Mouse (Mus musculus) intestine, embryonic 14.5 days (tissue): ENCODE data around the gene Zzz3. TPM values are rescaled to one million over a fixed set of nuclear protein-coding genes. Genes with fewer than 3 reads are reported as not detected.

ENCODE experiments used
- ATAC-seq: fragments of 200-750 bp; cut with Nextera tagmentation; replicated peaks from 2 replicates; pipeline ENCODE4 v1.8.0; 2017; ENCODE audit warnings: low read depth, moderate number of reproducible peaks, moderate TSS enrichment, moderate library complexity; ENCODE audit not compliant: low FRiP score, low TSS enrichment
- DNase-seq: peaks from one replicate; pipeline ENCODE4 v3.0.0-alpha.2; 2018; ENCODE audit warnings: low spot score
- H3K27ac ChIP-seq: fragments of 300-500 bp; sonication (generic); 2 replicates; pipeline ENCODE4 v1.5.1; 2014; ENCODE audit warnings: low read depth, mild to moderate bottlenecking, control low read depth
- H3K27me3 ChIP-seq: fragments of 300-500 bp; sonication (generic); replicated peaks from 2 replicates; pipeline ENCODE4 v1.6.1; 2014; ENCODE audit warnings: low read length, control low read depth; ENCODE audit not compliant: control insufficient read depth, insufficient read depth
- H3K36me3 ChIP-seq: fragments of 300-500 bp; sonication (generic); 2 replicates; pipeline ENCODE4 v1.6.1; 2014; ENCODE audit warnings: low read length, control low read depth; ENCODE audit not compliant: control insufficient read depth, insufficient read depth
- H3K4me1 ChIP-seq: fragments of 300-500 bp; sonication (generic); replicated peaks from 2 replicates; pipeline ENCODE4 v1.6.1; 2014; ENCODE audit warnings: low read length, control low read depth, mixed read lengths; ENCODE audit not compliant: control insufficient read depth, insufficient read depth
- H3K4me2 ChIP-seq: fragments of 300-500 bp; sonication (generic); 2 replicates; pipeline ENCODE4 v1.6.1; 2014; ENCODE audit warnings: low read length
- H3K4me3 ChIP-seq: fragments of 300-500 bp; sonication (generic); 2 replicates; pipeline ENCODE4 v1.5.1; 2014; ENCODE audit warnings: low read depth, low read length, control low read depth, mixed read lengths
- H3K9ac ChIP-seq: fragments of 300-500 bp; sonication (generic); 2 replicates; pipeline ENCODE4 v1.6.1; 2014; ENCODE audit warnings: mild to moderate bottlenecking, low read length
- H3K9me3 ChIP-seq: fragments of 300-500 bp; sonication (generic); 2 replicates; pipeline ENCODE4 v1.6.1; 2016; ENCODE audit warnings: low read length, control low read depth; ENCODE audit not compliant: control insufficient read depth
- WGBS: fragments of 180-500 bp; shearing (Covaris S2); extraction: QIAGEN DNeasy Blood & Tissue Kit; methylation state at CpG from one replicate; pipeline ENCODE4 v1.1.7; 2014; 5-methylcytosine and 5-hydroxymethylcytosine counted together
- polyA plus RNA-seq: library from polyadenylated mRNA; unstranded; fragments of >200 nt; fragmentation: Nextera tagmentation; extraction: Ambion mirVana; gene quantifications from 2 replicates; pipeline ENCODE4 v1.2.1, GENCODE M21; 2014

The Zzz3 gene
- polyA plus RNA-seq, result 59.9 and 63.1 TPM in 2 replicates

DNA sequence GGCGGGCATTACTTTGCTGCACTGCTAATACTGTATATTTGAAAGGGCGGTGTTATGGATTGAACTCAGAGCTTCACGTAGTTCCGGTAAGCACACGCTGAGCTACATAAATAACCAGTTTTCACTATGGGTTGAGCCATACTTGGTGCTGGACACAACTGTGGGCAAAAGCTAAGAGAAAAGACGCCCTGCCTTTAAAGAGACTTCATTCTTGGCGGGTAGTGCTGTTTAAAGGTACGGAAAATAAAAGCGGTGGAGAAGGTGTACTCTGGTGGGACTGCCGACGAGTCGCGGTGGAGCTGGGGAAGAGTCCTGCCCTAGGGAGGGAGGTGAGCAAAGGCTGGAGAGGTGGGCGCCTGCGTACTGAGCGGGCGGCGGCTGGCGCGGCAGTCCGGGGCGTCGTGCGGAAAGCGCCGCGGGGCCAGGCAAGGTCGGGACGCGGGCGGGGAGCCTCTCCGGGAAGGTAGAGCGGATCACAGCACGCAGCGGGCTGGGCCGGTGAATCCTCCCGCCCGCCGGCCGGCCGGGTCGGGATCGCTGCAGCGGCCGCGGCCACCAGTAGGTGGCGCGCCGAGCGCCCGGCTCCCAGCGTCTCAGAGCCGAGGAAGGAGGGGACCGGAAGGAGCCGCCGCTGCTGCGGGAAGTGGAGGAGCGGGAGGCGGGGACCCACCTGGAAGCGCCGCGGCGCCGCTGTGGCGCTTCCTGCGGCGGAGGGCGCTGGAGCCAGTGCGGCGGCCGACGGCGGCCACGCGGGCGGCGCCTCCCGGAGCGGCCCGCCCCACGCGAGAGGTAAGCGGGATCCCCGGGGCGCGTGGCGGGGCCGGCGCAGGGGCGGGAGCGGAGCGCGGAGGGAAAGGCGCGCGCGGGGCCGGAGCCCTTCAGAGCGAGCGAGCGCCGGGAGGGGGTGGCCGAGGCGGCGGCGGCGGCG is at the start of gene Zzz3:
Gene Zzz3, plus strand, starts transcription at position 124 of the 928 bp plus-strand sequence.
- H3K4me3 ChIP-seq, result peak within 1 kb of the TSS; percentile 77
- peak within 1 kb of the TSS; percentile 79 for H3K9ac ChIP-seq
- peaks cover 31% of the 10 kb centered on the region for H3K36me3 ChIP-seq
- no peaks in the 10 kb centered on the region for H3K27me3 ChIP-seq
- H3K4me1 ChIP-seq, result peaks cover 29% of the 10 kb centered on the region
- no peaks in the 10 kb centered on the region for H3K9me3 ChIP-seq
- ATAC-seq (peak; percentile 92), DNase-seq (peak; percentile 93)
- peak within 1 kb of the TSS; percentile 64 for H3K4me2 ChIP-seq
- peak within 1 kb of the TSS; percentile 96 for H3K27ac ChIP-seq
- WGBS, result under 1% methylated on average over 88 of the region's 108 CpGs

DNA sequence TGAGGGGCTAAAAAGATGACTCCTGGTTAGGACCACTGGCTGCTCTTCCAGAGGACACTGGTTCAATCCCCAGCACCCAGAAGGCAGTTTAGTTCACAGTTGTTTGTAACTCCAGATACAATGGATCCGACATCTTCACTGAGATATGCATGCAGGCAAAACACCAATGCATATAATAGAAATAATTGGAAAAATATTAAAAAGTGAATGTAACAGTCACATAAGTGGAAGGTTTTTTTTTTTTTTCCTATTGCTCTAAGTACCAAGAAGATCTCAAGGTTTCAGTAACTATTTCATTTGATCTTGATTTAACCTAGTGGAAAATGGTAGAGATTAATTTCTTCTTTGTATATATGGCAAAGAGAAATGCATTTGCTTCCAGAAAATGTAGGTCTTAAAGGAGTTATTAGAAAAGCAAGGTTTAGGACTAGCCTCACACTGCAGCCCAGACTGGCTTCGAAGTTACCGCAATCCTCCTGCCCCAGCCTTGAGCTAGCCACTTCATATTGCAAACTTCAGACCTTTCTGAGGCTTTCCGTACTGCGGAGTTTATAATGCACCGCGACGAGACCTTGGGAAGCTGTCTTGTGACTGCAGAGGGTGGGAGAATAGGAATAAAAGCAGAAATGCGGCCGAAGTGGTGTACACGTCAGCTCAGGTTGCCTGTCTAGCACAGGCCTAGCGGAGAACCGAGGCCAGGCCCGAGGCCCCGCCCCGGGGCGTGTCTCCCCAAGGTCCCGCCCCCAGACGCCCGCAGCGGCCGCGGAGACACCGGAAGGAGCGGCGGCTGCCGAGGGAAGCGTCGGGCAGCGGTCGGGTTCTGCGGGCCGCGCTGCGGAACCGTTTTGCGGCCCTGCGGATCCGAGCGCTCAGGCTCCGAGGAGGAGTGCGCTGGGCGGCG is 49.3 kb upstream of the Zzz3 start, which contains the start of gene Usp33:
Gene Usp33, plus strand, starts transcription at position 747 of the 901 bp plus-strand sequence.
- ATAC-seq (peak; percentile 94), DNase-seq (peak; percentile 95)
- 8% methylated on average over 36 of the region's 44 CpGs for WGBS
- H3K4me1 ChIP-seq, result peaks cover 21% of the 10 kb centered on the region
- H3K4me3 ChIP-seq, result peak within 1 kb of the TSS; percentile 75
- H3K36me3 ChIP-seq, result no peaks in the 10 kb centered on the region
- H3K27ac ChIP-seq, result peak within 1 kb of the TSS; percentile 75
- no peaks in the 10 kb centered on the region for H3K9me3 ChIP-seq
- peak within 1 kb of the TSS; percentile 60 for H3K4me2 ChIP-seq
- no peaks in the 10 kb centered on the region for H3K27me3 ChIP-seq
- H3K9ac ChIP-seq, result peak within 1 kb of the TSS; percentile 87

GRCm38 (mm10) chr3:152346633-152347141 is 48.6 kb upstream of the Zzz3 start:
- DNase-seq (peak; percentile 80), ATAC-seq (no peak; the same call in 1 of the 2 replicates)
- Histone ChIP-seq H3K9me3 (no peaks in the 10 kb centered on the region), H3K9ac (peak overlapping the region; percentile 87), H3K4me3 (peak overlapping the region; percentile 75), H3K4me2 (peak overlapping the region; percentile 60), H3K27me3 (no peaks in the 10 kb centered on the region), H3K27ac (peak overlapping the region; percentile 75), H3K36me3 (no peaks in the 10 kb centered on the region), H3K4me1 (peaks cover 23% of the 10 kb centered on the region)
- WGBS, result under 1% methylated on average over 51 of the region's 54 CpGs

DNA sequence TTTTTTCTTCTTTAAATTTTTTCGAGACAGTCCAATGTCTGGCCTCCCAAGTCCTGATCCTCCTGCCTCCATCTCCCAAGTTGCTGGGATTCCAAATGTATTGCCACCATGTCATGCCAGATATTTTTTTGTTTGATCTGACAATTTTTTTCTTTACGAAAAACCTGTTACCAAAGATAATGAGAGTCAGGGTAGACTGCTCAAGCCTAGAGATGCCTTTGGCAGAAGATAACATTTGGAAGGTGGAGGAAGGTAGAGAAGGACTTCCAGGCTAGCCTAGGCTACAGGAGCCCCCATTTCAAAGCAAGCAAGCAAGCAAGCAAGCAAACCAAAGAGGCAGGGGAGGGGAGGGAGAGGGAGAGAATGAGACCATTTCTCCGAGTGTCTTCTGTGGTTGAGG is 48.0 kb upstream of the Zzz3 start:
- Histone ChIP-seq H3K9me3 (no peaks in the 10 kb centered on the region), H3K27ac (no peak overlapping the region), H3K4me2 (peak overlapping the region; percentile 60), H3K4me1 (peaks cover 23% of the 10 kb centered on the region), H3K9ac (peak overlapping the region; percentile 87), H3K36me3 (no peaks in the 10 kb centered on the region), H3K27me3 (no peaks in the 10 kb centered on the region), H3K4me3 (peak overlapping the region; percentile 75)
- DNase-seq (no peak), ATAC-seq (no peak)
- WGBS, result 41% methylated on average over 3 of the region's 3 CpGs

- H3K36me3 ChIP-seq, result no peaks in the 10 kb centered on the region
- ATAC-seq, result no peak
- H3K27me3 ChIP-seq, result no peaks in the 10 kb centered on the region
- no peak overlapping the region for H3K9ac ChIP-seq
- H3K27ac ChIP-seq, result no peak overlapping the region
- WGBS, result 90% methylated on average over 10 of the region's 10 CpGs
- H3K9me3 ChIP-seq, result no peaks in the 10 kb centered on the region
- no peak overlapping the region for H3K4me3 ChIP-seq
- peaks cover 30% of the 10 kb centered on the region for H3K4me1 ChIP-seq
- DNase-seq, result no peak
- peak overlapping the region; percentile 60; the same call in 1 of the 2 replicates for H3K4me2 ChIP-seq
These were observed 47.1 kb upstream of the Zzz3 start for GRCm38 (mm10) chr3:152348011-152348830.

DNA sequence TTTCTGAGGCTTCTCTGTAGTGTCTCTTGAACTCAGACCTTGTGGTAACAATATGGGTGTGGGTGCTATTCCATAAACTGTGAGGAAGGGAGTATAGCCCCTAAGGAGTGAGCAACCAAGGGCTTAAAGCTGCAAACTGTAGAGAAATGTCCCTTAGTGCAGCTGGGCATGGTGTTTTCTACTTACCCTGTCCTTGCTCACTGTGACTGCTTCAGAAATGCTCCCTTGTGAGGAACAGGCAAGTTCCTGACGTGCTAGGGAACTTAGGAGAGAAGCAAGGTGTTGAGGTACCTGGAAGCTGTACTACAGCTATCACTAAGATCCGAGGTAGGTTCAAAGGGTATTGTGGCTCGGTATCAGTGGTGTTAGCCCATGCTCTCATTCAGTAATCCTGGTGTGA is 44.8 kb upstream of the Zzz3 start:
- ATAC-seq, result no peak
- WGBS, result 63% methylated on average over 3 of the region's 3 CpGs
- Histone ChIP-seq H3K4me1 (peaks cover 35% of the 10 kb centered on the region), H3K9ac (no peak overlapping the region), H3K27me3 (no peaks in the 10 kb centered on the region), H3K4me2 (no peak overlapping the region), H3K36me3 (no peaks in the 10 kb centered on the region), H3K4me3 (no peak overlapping the region), H3K9me3 (no peaks in the 10 kb centered on the region), H3K27ac (no peak overlapping the region)
- DNase-seq, result no peak

DNA sequence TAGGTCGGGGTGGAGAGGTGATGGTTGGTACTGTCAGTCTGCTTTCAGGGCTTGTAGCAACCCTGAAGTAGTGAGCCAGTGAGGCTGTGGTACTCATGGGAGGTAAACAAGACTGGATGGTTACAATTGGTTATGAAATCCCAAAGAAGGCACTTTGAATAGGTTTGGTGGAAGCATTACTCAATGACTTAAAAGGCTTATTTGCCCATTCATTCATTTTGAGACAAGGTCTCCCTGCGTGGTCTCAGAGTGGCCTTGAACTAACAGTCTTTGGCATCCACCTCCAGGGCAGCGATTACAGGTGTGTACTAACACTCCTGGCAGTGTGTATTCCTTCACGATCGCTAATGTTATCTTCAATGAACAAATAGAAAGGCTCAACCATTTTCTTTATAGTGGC is 44.3 kb upstream of the Zzz3 start:
- Histone ChIP-seq H3K9me3 (no peaks in the 10 kb centered on the region), H3K27ac (0 out of 2 replicates have a peak overlapping the region, but pooled peaks have one; percentile 7), H3K4me2 (no peak overlapping the region), H3K27me3 (no peaks in the 10 kb centered on the region), H3K36me3 (no peaks in the 10 kb centered on the region), H3K4me3 (no peak overlapping the region), H3K9ac (no peak overlapping the region), H3K4me1 (peaks cover 35% of the 10 kb centered on the region)
- ATAC-seq, result no peak
- no peak for DNase-seq
- 69% methylated on average over 5 of the region's 5 CpGs for WGBS
